Mouse (Mus musculus): ENCODE measurements at regions not wholly inside any gene's neighbourhood (a gene's known extent, or its start where the extent isn't known, plus 50 kb on each side); places are given as distances from the start of the nearest gene placed in this dataset.

DNA sequence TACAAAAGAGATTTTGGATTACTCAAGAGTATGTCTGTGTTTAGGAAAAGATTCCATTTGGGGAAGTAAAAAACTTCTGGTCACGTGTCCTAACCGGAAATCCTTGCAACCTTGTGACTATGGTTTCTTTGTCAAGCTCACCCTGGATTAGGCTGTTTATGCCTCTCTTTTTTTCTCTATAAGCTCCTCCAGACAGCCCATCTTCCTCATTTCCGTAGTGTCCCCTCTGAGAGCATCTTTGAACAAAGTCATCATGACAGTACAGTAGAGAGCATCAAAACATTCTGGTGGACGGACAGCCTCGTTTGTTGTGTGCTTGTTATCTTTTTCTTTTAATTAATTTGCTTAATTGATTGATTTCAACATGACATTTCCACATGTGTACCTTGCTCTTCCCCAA, 112.7 kb downstream of the Naa11 start:
- TF ChIP-seq CTCF (conservative IDR thresholded peaks at IDR 0.05 in 1 of 2, IDR thresholded peaks at IDR 0.05 in 1 of 2; ENCODE audit: low read depth in 2 of 2, low read length in 2 of 2) (no peak), POLR2A (IDR thresholded peaks at IDR 0.05; ENCODE audit: low read depth, low read length) (no peak), CHD2 (IDR thresholded peaks at IDR 0.05; ENCODE audit: low read length) (no peak), ZKSCAN1 (IDR thresholded peaks at IDR 0.05; ENCODE audit: borderline replicate concordance, low read depth, low read length) (no peak), SMC3 (IDR thresholded peaks at IDR 0.05; ENCODE audit: low read depth, low read length) (no peak), USF2 (conservative IDR thresholded peaks at IDR 0.05; ENCODE audit: low read depth, low read length) (no peak), TBP (conservative IDR thresholded peaks at IDR 0.05; ENCODE audit: low read depth, low read length) (no peak), PAX5 (IDR thresholded peaks at IDR 0.05; ENCODE audit: low read length) (no peak), ETS1 (conservative IDR thresholded peaks at IDR 0.05; ENCODE audit: low read depth, low read length) (no peak), MAFK (IDR thresholded peaks at IDR 0.05; ENCODE audit: insufficient replicate concordance, low read length) (no peak), RCOR1 (conservative IDR thresholded peaks at IDR 0.05; ENCODE audit: low read depth, low read length) (no peak), NELFE (IDR thresholded peaks at IDR 0.05; ENCODE audit: low read depth, low read length) (no peak), POLR2AphosphoS2 (IDR thresholded peaks at IDR 0.05; ENCODE audit: low read depth, low read length) (no peak)
